Mouse (Mus musculus) myocyte (in vitro differentiated cells): ENCODE results near the gene Jade2.

Experiments used
- POLR2A ChIP-seq: IDR thresholded peaks from one replicate; pipeline ENCODE4 v1.6.1; 2011; ENCODE audit warnings: low read depth, mild to moderate bottlenecking, control low read depth, moderate library complexity; ENCODE audit not compliant: insufficient read length
- POLR2AphosphoS2 ChIP-seq: IDR thresholded peaks from one replicate; pipeline ENCODE4 v1.6.1; 2011; ENCODE audit warnings: low read depth, control low read depth; ENCODE audit not compliant: insufficient read length
- TCF12 ChIP-seq: IDR thresholded peaks from one replicate; pipeline ENCODE4 v1.6.1; 2011; ENCODE audit warnings: mild to moderate bottlenecking, control low read depth; ENCODE audit not compliant: poor library complexity, insufficient read depth, severe bottlenecking

DNA sequence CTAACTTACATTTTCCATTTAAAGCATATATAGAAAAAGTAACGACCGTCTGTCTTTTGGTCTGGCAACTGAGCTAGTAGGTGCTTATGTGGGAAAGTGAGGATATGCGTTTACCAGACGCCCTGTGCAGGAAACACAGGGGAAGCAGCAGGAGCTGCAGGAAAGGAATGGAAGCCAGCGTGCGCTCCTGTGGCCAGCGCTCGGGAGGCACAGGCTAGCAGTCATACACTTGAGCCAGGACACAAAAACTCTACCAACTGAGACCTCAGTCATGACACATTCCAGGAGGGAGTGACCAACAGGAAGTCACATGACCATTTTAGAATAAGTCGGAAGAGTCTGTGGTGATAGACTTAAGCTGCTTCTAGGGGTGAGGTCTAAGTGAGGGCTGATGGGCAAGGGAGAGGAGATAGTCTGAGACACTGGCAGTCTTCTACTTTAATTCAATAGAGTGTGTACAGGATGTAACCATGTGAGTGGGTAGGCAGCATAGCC, 76.6 kb downstream of the Jade2 start:
- TF ChIP-seq TCF12 (no peak), POLR2A (no peak), POLR2AphosphoS2 (no peak)
